Mouse (Mus musculus): ENCODE measurements around the gene Fam122a.

Gene Fam122a

DNA sequence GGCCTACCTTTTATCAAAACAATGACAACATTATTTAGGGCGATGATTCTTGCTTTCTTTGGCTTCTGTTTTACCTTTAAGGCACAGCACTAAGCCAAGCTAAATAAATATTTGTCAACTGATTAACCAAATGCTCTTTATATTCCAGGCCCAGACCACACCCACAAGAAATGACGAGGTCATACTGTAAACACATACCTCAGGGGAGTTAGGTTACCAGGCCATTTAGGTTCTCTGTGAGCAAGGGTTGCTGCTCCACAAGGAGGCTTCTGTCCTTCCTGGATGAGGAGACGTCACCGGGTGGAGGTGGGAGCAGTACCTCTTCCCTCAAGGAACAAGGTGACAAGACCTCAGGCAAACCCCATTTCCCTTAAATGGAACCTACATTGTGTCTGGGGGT, 49.9 kb downstream of the Fam122a start:
- DNase-seq = no peak

DNA sequence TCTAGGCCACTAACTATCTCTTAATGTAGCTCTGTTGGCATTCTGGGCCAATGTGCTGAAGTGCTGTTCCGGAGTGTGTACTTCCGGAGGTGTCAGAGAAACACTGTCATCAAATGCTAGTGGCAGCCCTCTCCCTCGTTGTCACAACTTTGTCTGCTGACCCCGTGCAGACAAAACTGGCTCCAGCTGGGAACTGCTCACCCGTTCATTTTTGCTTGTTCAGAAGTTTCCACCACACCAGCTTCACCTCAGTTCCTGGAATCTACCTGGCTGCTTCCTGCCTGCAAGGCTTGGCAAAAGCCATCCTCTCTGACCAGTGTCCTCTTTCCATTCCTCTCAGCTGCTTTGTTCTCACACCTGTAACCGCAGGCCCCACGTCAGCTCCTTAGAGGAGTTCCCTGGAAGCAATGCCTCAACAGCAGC, 50.4 kb downstream of the Fam122a start:
- no peak for DNase-seq
